Mouse (Mus musculus): ENCODE results near the gene Rhobtb1.

- TF ChIP-seq CTCF (IDR thresholded peaks at IDR 0.05; ENCODE audit: extremely low read depth, insufficient read depth, insufficient read length, insufficient replicate concordance): no peak
- TF ChIP-seq POLR2A (IDR thresholded peaks at IDR 0.05; ENCODE audit: low read depth, low read length): no peak
Measured at GRCm38 (mm10) chr10:69160877-69161276, 9.6 kb downstream of the Rhobtb1 start.
